Mouse (Mus musculus) lung, postnatal 0 days (tissue): ENCODE data around the gene Olfr1448.

Experiments
- CTCF ChIP-seq: IDR thresholded peaks from 2 replicates; pipeline ENCODE4 v1.5.1; 2016; ENCODE audit warnings: antibody characterized with exemption, mild to moderate bottlenecking
- EP300 ChIP-seq: IDR thresholded peaks from 2 replicates; pipeline ENCODE4 v1.6.1; 2016; ENCODE audit warnings: antibody characterized with exemption, mild to moderate bottlenecking, control low read depth

- TF ChIP-seq EP300: no peak
- TF ChIP-seq CTCF: no peak
Observed at GRCm38 (mm10) chr19:12930540-12930939, 6.3 kb upstream of the Olfr1448 start, which contains the start of gene Olfr1449.
